Mouse (Mus musculus) lung, postnatal 4 days (tissue): Measurements from ENCODE around the gene Neurl2.
"Not testable (repeated sequence)": the region's sequence is repeated elsewhere in the genome, so short reads cannot be mapped to it uniquely, and the experiment has no call there.

ENCODE experiments used
- DNase-seq, 2 experiments: peaks; one replicate each; pipeline ENCODE4 v3.0.0; 2021

The Neurl2 gene

GRCm38 (mm10) chr2:164857842-164858553, 24.7 kb upstream of the Neurl2 start:
- DNase-seq, result no peak

- DNase-seq, result peak; percentile 80 to 84
Measured at GRCm38 (mm10) chr2:164857101-164857821, 24.0 kb upstream of the Neurl2 start, which contains the start of gene Pltp. Gene Pltp, minus strand, starts transcription at chr2:164857711.

- peak; percentile 27 to 50 for DNase-seq
Measured at GRCm38 (mm10) chr2:164856309-164857100, 23.2 kb upstream of the Neurl2 start.

- not testable (repeated sequence) for DNase-seq
Measured at GRCm38 (mm10) chr2:164855572-164855971, 22.3 kb upstream of the Neurl2 start.

- no peak for DNase-seq
Measured at GRCm38 (mm10) chr2:164850061-164850460, 16.8 kb upstream of the Neurl2 start.

GRCm38 (mm10) chr2:164845782-164846181, 12.5 kb upstream of the Neurl2 start:
- no peak for DNase-seq

GRCm38 (mm10) chr2:164835164-164835563, 1.9 kb upstream of the Neurl2 start:
- DNase-seq, result peak in 1 of 2 experiments; percentile 20

GRCm38 (mm10) chr2:164834531-164834930, 1.3 kb upstream of the Neurl2 start:
- peak in 1 of 2 experiments; percentile 26 for DNase-seq

GRCm38 (mm10) chr2:164832748-164833301, 431 bp downstream of the Neurl2 start, which contains the start of gene Ctsa:
Gene Ctsa, plus strand, starts transcription at chr2:164832873.
- DNase-seq, result peak; percentile 87

GRCm38 (mm10) chr2:164832032-164832747, 1.1 kb downstream of the Neurl2 start:
- no peak for DNase-seq

- DNase-seq, result no peak
Measured at GRCm38 (mm10) chr2:164831029-164831428, 2.2 kb downstream of the Neurl2 start.

- no peak for DNase-seq
Measured at GRCm38 (mm10) chr2:164829090-164829489, 4.2 kb downstream of the Neurl2 start.

- DNase-seq, result no peak
Measured at GRCm38 (mm10) chr2:164828437-164828836, 4.8 kb downstream of the Neurl2 start, which contains the start of gene Spata25. Gene Spata25, minus strand, starts transcription at chr2:164828537.

GRCm38 (mm10) chr2:164827146-164827850, 6.0 kb downstream of the Neurl2 start:
- DNase-seq, result no peak

- DNase-seq, result no peak
Measured at GRCm38 (mm10) chr2:164825521-164825920, 7.7 kb downstream of the Neurl2 start.

GRCm38 (mm10) chr2:164823969-164824368, 9.3 kb downstream of the Neurl2 start:
- DNase-seq, result no peak

GRCm38 (mm10) chr2:164823181-164823585, 10.1 kb downstream of the Neurl2 start:
- DNase-seq, result peak in 1 of 2 experiments; percentile 30

- peak; percentile 99 to 100 for DNase-seq
Measured at GRCm38 (mm10) chr2:164822636-164823165, 10.6 kb downstream of the Neurl2 start, which contains the start of gene Zswim1. Gene Zswim1, plus strand, starts transcription at chr2:164822686.

- no peak for DNase-seq
Measured at GRCm38 (mm10) chr2:164821060-164821459, 12.2 kb downstream of the Neurl2 start.

GRCm38 (mm10) chr2:164817703-164818102, 15.6 kb downstream of the Neurl2 start:
- DNase-seq, result peak in 1 of 2 experiments; percentile 17

GRCm38 (mm10) chr2:164817206-164817605, 16.1 kb downstream of the Neurl2 start:
- no peak for DNase-seq
